Mouse (Mus musculus) activated CD4-positive, CD25-positive, alpha-beta regulatory T cell, adult 9 weeks (primary cell): ENCODE measurements around the gene Zer1. TPM values are rescaled to one million over a fixed set of nuclear protein-coding genes. Genes with fewer than 3 reads are reported as not detected.

Experiments
- polyA plus RNA-seq: library from polyadenylated mRNA; unstranded; fragments of 100-300 nt; shearing (Covaris generic); gene quantifications from one replicate; pipeline ENCODE4 v1.2.1, GENCODE M21; 2017

Zer1 gene
- 34.3 TPM for polyA plus RNA-seq

DNA sequence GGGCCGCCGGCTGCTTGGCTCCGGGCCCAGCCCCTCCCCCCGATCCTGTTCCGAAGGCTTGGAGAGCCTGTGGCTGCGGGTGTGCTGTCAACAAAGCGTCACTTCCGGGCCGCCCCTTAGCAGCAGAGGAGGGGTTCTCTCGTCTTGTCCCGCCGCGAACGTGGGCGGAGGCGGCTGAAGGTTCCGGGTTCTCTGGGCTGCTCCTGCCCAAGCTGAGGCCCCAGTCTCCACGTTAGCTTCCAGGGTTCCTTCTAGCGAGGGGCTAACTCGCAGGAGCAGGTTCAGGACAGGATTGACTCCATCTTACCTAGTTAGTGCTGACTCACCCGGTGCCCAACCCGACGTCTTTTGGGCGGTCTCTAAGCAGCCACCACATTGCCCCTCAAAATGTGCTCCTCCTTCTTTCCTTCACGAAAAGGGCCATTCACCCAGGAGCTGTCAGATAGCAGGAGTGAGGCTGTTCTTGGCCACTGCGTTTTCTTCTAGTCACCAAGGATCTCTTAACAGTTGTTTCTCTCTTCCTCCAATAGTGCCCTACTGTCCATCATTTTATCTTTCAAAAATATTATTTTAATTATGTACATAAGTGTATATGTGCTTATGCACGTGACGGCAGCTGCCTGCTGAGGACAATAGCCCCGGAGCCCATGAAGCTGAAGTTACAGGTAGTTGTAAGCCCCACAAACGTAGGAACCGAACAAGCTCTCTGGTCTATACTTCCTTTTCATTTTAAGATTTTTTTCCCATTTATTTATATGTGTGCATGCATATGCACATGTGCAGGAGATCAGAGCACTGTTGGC, at the start of gene Zer1:
TSS of gene Zer1 (minus strand) at position 114 of the 803 bp plus-strand sequence.

DNA sequence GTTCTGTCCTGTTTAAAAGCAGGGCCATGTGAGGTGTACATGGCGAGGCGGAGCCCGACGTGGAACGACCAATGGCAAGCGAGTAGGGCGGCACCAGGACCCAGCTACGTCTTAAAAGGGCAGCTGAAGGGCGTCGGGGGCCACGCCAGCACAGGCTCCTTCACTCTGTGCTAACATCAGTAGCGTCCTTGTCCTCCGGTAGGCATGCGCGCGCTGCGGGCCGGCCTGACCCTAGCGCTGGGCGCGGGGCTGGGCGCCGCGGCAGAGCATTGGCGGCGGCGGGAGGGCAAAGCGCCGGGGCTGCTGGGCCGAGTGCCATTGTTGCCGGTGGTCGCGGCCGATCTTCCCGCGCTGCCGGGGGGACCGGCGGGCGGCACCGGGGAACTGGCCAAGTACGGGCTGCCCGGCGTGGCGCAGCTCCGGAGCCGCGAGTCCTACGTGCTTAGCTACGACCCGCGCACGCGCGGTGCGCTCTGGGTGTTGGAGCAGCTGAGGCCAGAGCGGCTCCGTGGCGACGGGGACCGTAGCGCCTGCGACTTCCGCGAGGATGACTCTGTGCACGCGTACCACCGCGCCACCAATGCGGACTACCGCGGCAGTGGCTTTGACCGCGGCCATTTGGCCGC, 47.1 kb upstream of the Zer1 start, which contains the start of gene Endog:
TSS of gene Endog (plus strand) at position 123 of the 626 bp plus-strand sequence.

DNA sequence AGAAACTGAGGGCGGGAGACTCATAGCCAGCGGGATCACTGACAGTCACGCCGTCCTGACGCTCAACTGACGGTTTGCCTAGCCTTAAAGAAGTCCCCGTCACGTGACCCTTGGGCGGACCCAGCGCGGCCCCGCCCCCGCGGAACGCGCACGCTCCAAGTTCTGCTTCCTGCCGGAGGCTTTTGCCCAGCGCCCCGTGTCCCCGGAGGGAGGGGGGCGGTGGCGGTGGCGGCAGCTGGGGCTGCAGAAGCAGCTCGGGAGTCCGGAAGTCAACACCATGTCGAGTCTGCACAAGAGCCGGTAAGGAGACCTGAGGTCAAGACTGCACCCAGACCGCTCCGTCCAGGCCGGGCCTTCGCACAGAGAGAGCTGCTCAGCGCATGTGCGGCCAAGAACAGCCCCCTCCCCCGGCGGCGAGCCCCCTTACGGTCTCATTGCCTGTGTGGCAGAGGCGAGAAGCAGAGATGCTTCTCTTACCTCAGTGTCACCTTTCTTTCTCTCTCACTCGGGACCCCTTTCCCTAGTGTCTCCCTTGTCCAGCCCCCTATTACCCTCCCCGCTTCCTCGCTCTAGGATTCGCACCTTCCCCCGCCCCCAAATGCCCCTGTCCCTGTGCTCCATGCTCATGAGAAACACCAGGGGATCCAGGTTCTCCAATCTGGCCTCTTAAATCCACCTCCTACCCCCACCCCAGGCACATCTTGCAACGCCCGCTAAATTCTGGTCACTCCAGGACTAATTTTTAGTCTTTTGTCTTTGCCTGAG, 9.4 kb upstream of the Zer1 start, which contains the start of gene Tbc1d13:
TSS of gene Tbc1d13 (plus strand) at position 134 of the 765 bp plus-strand sequence.

DNA sequence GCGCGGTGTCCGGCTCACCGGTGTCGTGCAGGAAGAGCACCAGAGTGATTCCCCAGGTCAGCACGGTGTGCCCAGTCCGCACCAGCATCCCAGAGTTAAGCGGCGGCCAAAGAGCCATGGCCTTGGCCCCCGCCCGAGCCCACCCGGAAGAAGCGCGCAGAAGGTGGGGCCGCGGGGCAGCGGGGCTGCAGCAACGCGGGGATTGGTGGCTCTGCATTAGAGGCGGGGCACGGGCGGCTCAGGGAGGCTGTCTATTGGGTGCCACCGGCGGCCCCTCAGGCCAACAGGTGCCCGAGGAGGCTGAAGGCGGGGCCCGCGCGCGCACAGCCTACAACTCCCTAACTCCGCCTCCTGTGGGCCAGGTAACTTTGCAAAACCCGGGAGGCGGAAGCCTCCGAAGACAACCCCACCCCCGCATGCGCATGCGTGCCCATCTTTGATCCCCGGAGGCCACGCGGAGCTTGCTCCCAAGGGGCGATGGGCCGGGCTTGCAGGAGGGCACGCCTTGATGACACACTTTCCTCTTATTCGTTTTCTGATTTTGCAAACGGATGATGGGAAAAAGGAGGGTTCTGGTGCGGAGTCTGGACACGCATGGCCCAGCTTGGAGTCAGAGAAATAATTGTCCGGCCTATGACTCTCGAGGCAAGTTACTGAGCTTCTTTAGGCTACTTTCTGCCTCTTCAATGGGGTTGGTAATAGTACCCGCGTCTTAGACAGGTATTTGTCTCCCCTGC, 30.7 kb downstream of the Zer1 start, which contains the start of gene Zdhhc12:
TSS of gene Zdhhc12 (minus strand) at position 178 of the 737 bp plus-strand sequence.

DNA sequence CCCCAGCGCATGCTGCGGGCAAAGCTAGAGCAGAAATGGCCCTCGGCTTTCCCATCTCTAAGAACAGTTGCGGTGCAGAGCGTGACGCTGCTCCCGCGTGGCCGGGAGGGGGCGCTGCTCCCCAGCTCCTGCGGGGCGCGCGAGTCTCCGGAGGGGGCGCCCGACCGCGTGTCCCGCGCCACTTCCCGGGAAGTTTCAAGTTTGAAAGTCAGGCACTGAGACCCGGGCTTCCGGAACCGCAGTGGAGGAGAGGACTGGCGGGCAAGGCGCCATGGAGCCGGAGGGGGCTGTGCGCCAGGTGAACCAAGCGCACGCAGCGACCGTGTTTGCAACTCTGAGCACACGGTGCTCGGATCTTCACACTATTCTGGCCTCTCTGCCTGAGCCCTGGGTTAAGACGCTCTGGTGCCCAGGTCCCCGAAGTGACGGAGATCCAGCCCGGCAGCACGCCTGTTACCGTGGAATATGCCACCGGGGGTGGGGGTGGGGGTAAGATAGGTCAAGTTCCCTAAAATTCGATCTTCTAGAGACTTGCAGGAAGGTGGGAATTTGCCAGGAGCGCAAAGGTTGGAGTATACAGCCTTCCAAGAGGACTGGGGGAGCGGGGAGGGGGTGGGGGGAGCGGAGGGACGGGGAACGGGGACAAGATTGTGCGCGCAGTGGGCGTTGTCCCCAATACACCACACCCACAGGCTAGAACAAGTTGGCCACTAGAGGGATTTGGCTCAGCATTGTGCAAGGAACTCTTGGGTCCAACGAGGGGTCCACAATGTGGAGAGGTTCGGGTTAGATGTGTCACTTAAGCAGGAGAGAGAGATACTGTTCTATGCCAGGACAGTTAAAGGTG, 46.7 kb downstream of the Zer1 start, which contains the start of gene Pkn3:
TSS of gene Pkn3 (plus strand) at position 183 of the 847 bp plus-strand sequence.

DNA sequence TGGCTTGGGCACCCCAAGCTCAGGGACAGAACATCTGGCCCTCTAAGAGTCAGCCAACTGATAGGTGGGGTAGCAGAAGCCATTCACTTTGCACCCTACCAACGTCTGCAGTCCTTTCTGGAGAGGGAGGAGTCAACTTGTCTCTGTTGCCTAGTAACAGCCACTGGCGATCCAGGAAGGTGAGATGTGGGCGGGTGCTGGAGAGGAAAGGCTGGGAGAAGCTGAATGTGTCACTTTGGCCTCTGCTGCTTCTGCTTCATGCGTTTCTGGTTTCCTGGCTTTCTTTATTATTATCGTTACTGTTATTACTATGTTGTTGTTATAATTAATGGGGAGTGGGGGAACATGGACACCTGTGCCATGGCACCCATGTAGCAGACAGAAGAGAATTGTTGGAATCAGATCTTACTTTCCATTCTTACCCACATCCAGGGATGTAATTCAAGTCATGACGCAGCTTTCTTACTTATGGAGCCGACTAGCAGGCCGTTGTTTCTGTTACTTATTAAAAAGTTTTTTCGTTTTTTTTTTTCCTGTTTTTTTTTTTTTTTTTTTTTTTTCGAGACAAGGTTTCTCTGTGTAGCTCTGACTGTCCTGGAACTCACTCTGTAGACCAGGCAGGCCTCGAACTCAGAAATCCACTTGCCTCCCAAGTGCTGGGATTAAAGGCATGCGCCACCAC, 67.0 kb downstream of the Zer1 start, which contains the start of gene Set:
TSS of gene Set (plus strand) at position 156 of the 682 bp plus-strand sequence.

DNA sequence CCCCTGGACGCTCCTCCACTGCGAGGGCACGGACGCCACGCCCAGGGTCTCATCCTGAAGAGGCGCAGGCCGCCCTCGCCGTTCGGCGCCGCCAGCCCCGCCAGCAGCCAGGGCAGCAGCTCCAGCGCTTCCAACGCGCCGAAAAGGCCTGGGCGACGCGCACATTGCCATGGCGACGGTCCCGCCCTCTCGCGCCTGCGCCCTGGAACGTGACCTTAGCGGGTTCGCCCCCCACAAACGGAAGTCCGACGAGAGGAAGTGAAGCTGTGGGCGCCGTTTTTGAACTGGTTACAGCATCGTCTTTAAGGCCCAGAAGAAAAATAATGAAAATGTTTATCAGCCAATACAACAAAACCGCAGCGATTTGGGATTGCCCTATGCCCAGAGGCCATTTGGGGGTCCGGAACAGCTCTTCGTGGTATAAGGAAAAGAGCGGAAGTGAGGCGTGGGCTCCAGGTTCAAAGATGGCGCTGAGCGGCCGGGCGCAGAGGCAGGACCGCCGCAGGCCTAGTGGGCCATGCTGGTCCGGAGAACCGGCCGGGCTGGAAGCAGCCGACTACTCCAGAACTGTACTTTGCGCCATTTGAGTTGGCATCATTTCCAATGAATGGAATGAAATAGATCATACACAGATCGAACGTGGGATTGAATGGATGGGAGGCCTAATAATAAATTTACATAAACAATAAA, 75.5 kb downstream of the Zer1 start, which contains the start of gene Wdr34:
TSS of gene Wdr34 (minus strand) at position 183 of the 690 bp plus-strand sequence.

Other genes starting within 250 kb of the Zer1 start
- gene Odf2, start 235.4 kb downstream of the Zer1 start, polyA plus RNA-seq: 78.7 TPM
- gene Gle1, start 189.2 kb downstream of the Zer1 start, polyA plus RNA-seq: 73.0 TPM
- gene Sptan1, start 159.0 kb downstream of the Zer1 start, polyA plus RNA-seq: 147 TPM
- gene Wdr34, start 75.7 kb downstream of the Zer1 start, polyA plus RNA-seq: 1.3 TPM
- gene Set, start 67.2 kb downstream of the Zer1 start, polyA plus RNA-seq: 144 TPM
- 1.2 TPM for gene Pkn3, start 46.9 kb downstream of the Zer1 start, polyA plus RNA-seq
- gene Zdhhc12, start 30.9 kb downstream of the Zer1 start, polyA plus RNA-seq: 30.3 TPM
- 7.7 TPM for gene Tbc1d13, start 9.2 kb upstream of the Zer1 start, polyA plus RNA-seq
- 2.3 TPM for gene Endog, start 46.9 kb upstream of the Zer1 start, polyA plus RNA-seq
- gene Spout1, start 53.9 kb upstream of the Zer1 start, polyA plus RNA-seq: 42.8 TPM
- gene Kyat1, start 81.3 kb upstream of the Zer1 start, polyA plus RNA-seq: 12.3 TPM
- 7.8 TPM for gene Lrrc8a, start 113.1 kb upstream of the Zer1 start, polyA plus RNA-seq
- gene Gm28035, start 116.0 kb upstream of the Zer1 start, polyA plus RNA-seq: 3.9 TPM
- gene Phyhd1, start 141.6 kb upstream of the Zer1 start, polyA plus RNA-seq: 7.2 TPM
- not detected for gene Gm28038, start 156.5 kb upstream of the Zer1 start, polyA plus RNA-seq
- gene Dolk, start 161.7 kb upstream of the Zer1 start, polyA plus RNA-seq: 17.4 TPM
- 27.8 TPM for gene Nup188, start 161.8 kb upstream of the Zer1 start, polyA plus RNA-seq
- 148 TPM for gene Sh3glb2, start 234.8 kb upstream of the Zer1 start, polyA plus RNA-seq
- 15.6 TPM for gene Miga2, start 239.6 kb upstream of the Zer1 start, polyA plus RNA-seq